Mouse (Mus musculus): ENCODE data around the gene Atp6ap1l. TPM values are rescaled to one million over a fixed set of nuclear protein-coding genes. Genes with fewer than 3 reads are reported as not detected.
"Not testable (repeated sequence)": the region's sequence is repeated elsewhere in the genome, so short reads cannot be mapped to it uniquely, and the experiment has no call there.

Gene Atp6ap1l
- polyA plus RNA-seq, 1 experiment from 2014 or later, result 1.5 TPM

DNA sequence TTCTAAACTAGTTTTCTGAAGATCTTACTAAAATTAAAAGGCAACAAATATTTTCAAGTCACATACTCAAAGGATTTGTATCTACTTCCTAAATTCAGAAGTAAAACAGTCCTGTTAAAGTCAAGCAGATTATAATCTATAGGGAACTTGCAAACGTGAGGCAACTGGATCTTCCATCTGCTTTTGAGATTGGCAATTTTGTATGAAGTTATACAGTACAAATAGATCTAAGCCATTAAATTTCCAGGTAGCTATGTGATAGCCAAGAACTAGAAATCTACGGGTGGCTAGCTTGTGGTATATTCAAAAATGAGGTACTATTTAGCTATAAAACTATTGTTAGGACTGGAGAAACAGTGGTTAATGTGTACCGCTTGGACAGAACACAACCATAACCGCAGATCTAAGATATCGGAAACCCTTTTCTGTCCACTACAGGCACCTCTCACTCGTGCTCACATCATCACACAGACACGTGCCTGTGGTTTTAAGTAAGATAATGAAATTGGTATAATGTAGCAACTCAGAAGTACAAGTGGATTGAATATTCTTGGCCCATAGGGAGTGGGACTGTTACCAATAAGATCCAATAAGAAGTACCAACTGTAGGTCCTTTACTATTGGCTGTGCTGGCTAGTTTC, 21.1 kb upstream of the Atp6ap1l start:
- no peak overlapping the region for H3K9ac ChIP-seq (ENCODE audit: low read length)
- peaks cover 43% of the 10 kb centered on the region for H3K36me3 ChIP-seq (ENCODE audit: control insufficient read depth, insufficient read depth, low read length)
- H3K27ac ChIP-seq (replicated peaks in 1 of 2; ENCODE audit: control insufficient read depth in 1 of 2, insufficient read depth in 1 of 2, low read depth in 2 of 2, low read length in 2 of 2), result no peak overlapping the region
- no peaks in the 10 kb centered on the region for H3K9me3 ChIP-seq (ENCODE audit: control insufficient read depth, low read length)
- H3K4me2 ChIP-seq (ENCODE audit: low read length), result no peak overlapping the region
- H3K27me3 ChIP-seq (ENCODE audit: control insufficient read depth, insufficient read depth, low read length), result no peaks in the 10 kb centered on the region
- H3K4me3 ChIP-seq (ENCODE audit: control insufficient read depth in 1 of 2, insufficient read depth in 1 of 2, low read depth in 1 of 2, low read length in 2 of 2), result no peak overlapping the region
- ATAC-seq (ENCODE audit: insufficient number of reproducible peaks, insufficient read depth, low FRiP score, low read depth), result no peak
- WGBS, result 75% methylated on average over 7 of the region's 7 CpGs
- H3K4me1 ChIP-seq (ENCODE audit: control insufficient read depth in 2 of 2, insufficient read depth in 2 of 2, low read length in 2 of 2), result no peaks in the 10 kb centered on the region

DNA sequence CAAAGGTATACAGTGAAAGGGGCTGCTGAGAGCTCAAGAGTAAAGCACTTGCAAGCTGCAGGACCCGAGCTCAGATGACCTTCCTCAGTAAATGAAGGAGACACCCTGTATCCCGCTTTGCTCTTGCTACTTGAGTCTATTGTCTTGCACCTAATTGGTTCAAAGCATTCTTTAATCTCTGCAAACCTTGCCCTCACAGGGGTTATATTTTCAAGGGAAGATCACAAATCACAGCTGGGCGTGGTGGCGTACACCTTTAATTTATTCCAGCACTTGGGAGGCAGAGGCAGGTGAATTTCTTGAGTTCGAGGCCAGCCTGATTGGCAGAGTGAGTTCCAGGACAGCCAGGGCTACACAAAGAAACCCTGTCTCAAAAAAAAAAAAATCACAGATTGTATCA, 20.0 kb upstream of the Atp6ap1l start:
- Histone ChIP-seq H3K4me1 (ENCODE audit: control insufficient read depth in 2 of 2, insufficient read depth in 2 of 2, low read length in 2 of 2) (no peaks in the 10 kb centered on the region), H3K27me3 (ENCODE audit: control insufficient read depth, insufficient read depth, low read length) (no peaks in the 10 kb centered on the region), H3K36me3 (ENCODE audit: control insufficient read depth, insufficient read depth, low read length) (peaks cover 43% of the 10 kb centered on the region), H3K9ac (ENCODE audit: low read length) (no peak overlapping the region), H3K4me2 (ENCODE audit: low read length) (no peak overlapping the region), H3K4me3 (ENCODE audit: control insufficient read depth in 1 of 2, insufficient read depth in 1 of 2, low read depth in 1 of 2, low read length in 2 of 2) (no peak overlapping the region), H3K9me3 (ENCODE audit: control insufficient read depth, low read length) (no peaks in the 10 kb centered on the region), H3K27ac (replicated peaks in 1 of 2; ENCODE audit: control insufficient read depth in 1 of 2, insufficient read depth in 1 of 2, low read depth in 2 of 2, low read length in 2 of 2) (0 out of 4 replicates have a peak overlapping the region, but pooled peaks of 1 of the 2 experiments have one; percentile 3)
- ATAC-seq (ENCODE audit: insufficient number of reproducible peaks, insufficient read depth, low FRiP score, low read depth), result no peak
- 88% methylated on average over 5 of the region's 5 CpGs for WGBS

GRCm38 (mm10) chr13:90924072-90924471, 18.9 kb upstream of the Atp6ap1l start:
- H3K27ac ChIP-seq (replicated peaks in 1 of 2; ENCODE audit: control insufficient read depth in 1 of 2, insufficient read depth in 1 of 2, low read depth in 2 of 2, low read length in 2 of 2), result 0 out of 4 replicates have a peak overlapping the region, but pooled peaks of 1 of the 2 experiments have one; percentile 71
- H3K4me3 ChIP-seq (ENCODE audit: control insufficient read depth in 1 of 2, insufficient read depth in 1 of 2, low read depth in 1 of 2, low read length in 2 of 2), result peak overlapping the region; percentile 66 to 86; a peak in 3 of 4 replicates
- ATAC-seq (ENCODE audit: insufficient number of reproducible peaks, insufficient read depth, low FRiP score, low read depth), result no peak
- H3K27me3 ChIP-seq (ENCODE audit: control insufficient read depth, insufficient read depth, low read length), result no peaks in the 10 kb centered on the region
- H3K4me2 ChIP-seq (ENCODE audit: low read length), result peak overlapping the region; percentile 83
- H3K9ac ChIP-seq (ENCODE audit: low read length), result peak overlapping the region; percentile 96
- WGBS, result 51% methylated on average over 9 of the region's 9 CpGs
- H3K9me3 ChIP-seq (ENCODE audit: control insufficient read depth, low read length), result no peaks in the 10 kb centered on the region
- H3K36me3 ChIP-seq (ENCODE audit: control insufficient read depth, insufficient read depth, low read length), result peaks cover 43% of the 10 kb centered on the region
- no peaks in the 10 kb centered on the region for H3K4me1 ChIP-seq (ENCODE audit: control insufficient read depth in 2 of 2, insufficient read depth in 2 of 2, low read length in 2 of 2)

- H3K9me3 ChIP-seq (ENCODE audit: control insufficient read depth, low read length); ATAC-seq (ENCODE audit: insufficient number of reproducible peaks, insufficient read depth, low FRiP score, low read depth); H3K27me3 ChIP-seq (ENCODE audit: control insufficient read depth, insufficient read depth, low read length); H3K4me1 ChIP-seq (ENCODE audit: control insufficient read depth in 2 of 2, insufficient read depth in 2 of 2, low read length in 2 of 2): not testable (repeated sequence)
- peaks cover 40% of the 10 kb centered on the region for H3K36me3 ChIP-seq (ENCODE audit: control insufficient read depth, insufficient read depth, low read length)
- H3K4me3 ChIP-seq (ENCODE audit: control insufficient read depth in 1 of 2, insufficient read depth in 1 of 2, low read depth in 1 of 2, low read length in 2 of 2), result peak overlapping the region; percentile 66 to 86
- under 1% methylated on average over 13 of the region's 13 CpGs for WGBS
- peak overlapping the region; percentile 96 for H3K9ac ChIP-seq (ENCODE audit: low read length)
- H3K4me2 ChIP-seq (ENCODE audit: low read length), result peak overlapping the region; percentile 83
- H3K27ac ChIP-seq (replicated peaks in 1 of 2; ENCODE audit: control insufficient read depth in 1 of 2, insufficient read depth in 1 of 2, low read depth in 2 of 2, low read length in 2 of 2), result peak overlapping the region; percentile 71 to 73
Measured at GRCm38 (mm10) chr13:90923617-90924016, 18.5 kb upstream of the Atp6ap1l start.

GRCm38 (mm10) chr13:90922751-90923612, 17.8 kb upstream of the Atp6ap1l start, which contains the start of gene Rps23:
Rps23 (plus strand) TSS chr13:90922958.
- H3K36me3 ChIP-seq (ENCODE audit: control insufficient read depth, insufficient read depth, low read length), result peaks cover 38% of the 10 kb centered on the region
- ATAC-seq (ENCODE audit: insufficient number of reproducible peaks, insufficient read depth, low FRiP score, low read depth), result peak; percentile 97
- under 1% methylated on average over 56 of the region's 57 CpGs for WGBS

GRCm38 (mm10) chr13:90914721-90915120, 9.6 kb upstream of the Atp6ap1l start:
- Histone ChIP-seq H3K4me1 (ENCODE audit: control insufficient read depth in 2 of 2, insufficient read depth in 2 of 2, low read length in 2 of 2) (no peaks in the 10 kb centered on the region), H3K9ac (ENCODE audit: low read length) (no peak overlapping the region), H3K27ac (replicated peaks in 1 of 2; ENCODE audit: control insufficient read depth in 1 of 2, insufficient read depth in 1 of 2, low read depth in 2 of 2, low read length in 2 of 2) (no peak overlapping the region), H3K4me2 (ENCODE audit: low read length) (no peak overlapping the region), H3K9me3 (ENCODE audit: control insufficient read depth, low read length) (no peaks in the 10 kb centered on the region), H3K36me3 (ENCODE audit: control insufficient read depth, insufficient read depth, low read length) (no peaks in the 10 kb centered on the region), H3K4me3 (ENCODE audit: control insufficient read depth in 1 of 2, insufficient read depth in 1 of 2, low read depth in 1 of 2, low read length in 2 of 2) (no peak overlapping the region), H3K27me3 (ENCODE audit: control insufficient read depth, insufficient read depth, low read length) (no peaks in the 10 kb centered on the region)
- ATAC-seq (ENCODE audit: insufficient number of reproducible peaks, insufficient read depth, low FRiP score, low read depth), result no peak
- WGBS, result 83% methylated on average over 4 of the region's 4 CpGs

More at GRCm38 (mm10) chr13:90922751-90923612, 17.8 kb upstream of the Atp6ap1l start, which contains the start of gene Rps23:
- H3K27me3 ChIP-seq (ENCODE audit: control insufficient read depth, insufficient read depth, low read length), result no peaks in the 10 kb centered on the region
- H3K4me2 ChIP-seq (ENCODE audit: low read length), result peak within 1 kb of the TSS; percentile 83
- H3K4me3 ChIP-seq (ENCODE audit: control insufficient read depth in 1 of 2, insufficient read depth in 1 of 2, low read depth in 1 of 2, low read length in 2 of 2), result peak within 1 kb of the TSS; percentile 66 to 86
- H3K9ac ChIP-seq (ENCODE audit: low read length), result peak within 1 kb of the TSS; percentile 96
- no peaks in the 10 kb centered on the region for H3K9me3 ChIP-seq (ENCODE audit: control insufficient read depth, low read length)
- H3K4me1 ChIP-seq (ENCODE audit: control insufficient read depth in 2 of 2, insufficient read depth in 2 of 2, low read length in 2 of 2), result no peaks in the 10 kb centered on the region
- peak within 1 kb of the TSS; percentile 71 to 73 for H3K27ac ChIP-seq (replicated peaks in 1 of 2; ENCODE audit: control insufficient read depth in 1 of 2, insufficient read depth in 1 of 2, low read depth in 2 of 2, low read length in 2 of 2)

- no peak overlapping the region for H3K4me2 ChIP-seq (ENCODE audit: low read length)
Measured at GRCm38 (mm10) chr13:90913675-90914192, 8.6 kb upstream of the Atp6ap1l start.

More at GRCm38 (mm10) chr13:90913675-90914192, 8.6 kb upstream of the Atp6ap1l start:
- H3K27ac ChIP-seq (replicated peaks in 1 of 2; ENCODE audit: control insufficient read depth in 1 of 2, insufficient read depth in 1 of 2, low read depth in 2 of 2, low read length in 2 of 2), result no peak overlapping the region
- no peak for ATAC-seq (ENCODE audit: insufficient number of reproducible peaks, insufficient read depth, low FRiP score, low read depth)
- no peaks in the 10 kb centered on the region for H3K4me1 ChIP-seq (ENCODE audit: control insufficient read depth in 2 of 2, insufficient read depth in 2 of 2, low read length in 2 of 2)
- no peaks in the 10 kb centered on the region for H3K27me3 ChIP-seq (ENCODE audit: control insufficient read depth, insufficient read depth, low read length)
- H3K9ac ChIP-seq (ENCODE audit: low read length), result no peak overlapping the region
- no peaks in the 10 kb centered on the region for H3K36me3 ChIP-seq (ENCODE audit: control insufficient read depth, insufficient read depth, low read length)
- H3K4me3 ChIP-seq (ENCODE audit: control insufficient read depth in 1 of 2, insufficient read depth in 1 of 2, low read depth in 1 of 2, low read length in 2 of 2), result no peak overlapping the region
- WGBS, result 51% methylated on average over 7 of the region's 7 CpGs
- no peaks in the 10 kb centered on the region for H3K9me3 ChIP-seq (ENCODE audit: control insufficient read depth, low read length)
